Mouse (Mus musculus): ENCODE results near the gene Psd.

- TF ChIP-seq CTCF (IDR thresholded peaks at IDR 0.05; ENCODE audit: borderline replicate concordance, extremely low read depth, insufficient read depth, insufficient read length) (no peak), POLR2A (IDR thresholded peaks at IDR 0.05; ENCODE audit: borderline replicate concordance, extremely low read depth, insufficient read depth, insufficient read length, poor library complexity, severe bottlenecking) (no peak)
Measured at GRCm38 (mm10) chr19:46349550-46349949, 22.6 kb upstream of the Psd start.
